Mouse (Mus musculus) adrenal gland, adult 8-10 months (tissue): ENCODE data around the gene Kdm4d. TPM values are rescaled to one million over a fixed set of nuclear protein-coding genes. Genes with fewer than 3 reads are reported as not detected.
"Not testable (repeated sequence)": the region's sequence is repeated elsewhere in the genome, so short reads cannot be mapped to it uniquely, and the experiment has no call there.

Source experiments
- DNase-seq: peaks from one replicate; pipeline ENCODE4 v3.0.0; 2022
- total RNA-seq, 4 experiments: library from RNA; stranded (reverse); gene quantifications; 2 replicates each; pipeline ENCODE4 v1.2.4; 2022

Kdm4d gene
- total RNA-seq, 4 experiments from 2014 or later = 0.35 to 0.45 (median 0.40) TPM

- DNase-seq = not testable (repeated sequence)
Measured at GRCm38 (mm10) chr9:14451120-14451519, 49.2 kb downstream of the Kdm4d start.

DNA sequence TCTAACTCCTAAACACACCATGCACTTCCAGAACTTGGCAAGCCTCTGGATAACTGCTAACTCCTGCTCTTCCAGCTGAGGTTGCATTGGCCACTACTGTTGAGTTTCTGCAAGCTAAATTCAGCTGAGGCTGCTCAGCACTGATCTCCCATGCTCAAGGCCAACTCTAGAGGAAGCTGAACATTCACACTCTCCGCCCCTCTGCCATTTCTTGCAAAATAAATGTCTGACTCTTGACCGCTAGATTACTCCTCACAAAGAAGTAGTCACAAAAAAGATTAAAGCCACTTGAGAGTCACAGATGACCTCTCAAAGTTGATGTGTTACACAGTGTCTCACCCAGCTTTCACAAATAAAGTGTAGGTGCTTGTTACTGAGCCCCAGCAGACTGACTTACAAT lies 53.2 kb downstream of the Kdm4d start:
- peak; percentile 31 for DNase-seq

- no peak for DNase-seq
Measured at GRCm38 (mm10) chr9:14440347-14440746, 59.9 kb downstream of the Kdm4d start.

- no peak for DNase-seq
Measured at GRCm38 (mm10) chr9:14433252-14433939, 66.9 kb downstream of the Kdm4d start.

Other genes starting within 250 kb of the Kdm4d start
- gene Sesn3, start 225.4 kb downstream of the Kdm4d start, total RNA-seq = 10 to 100 TPM; 90.4 to 92.4 (median 91.1) TPM
- 10 to 100 TPM; 13.3 to 20.5 (median 15.6) TPM for gene Endod1, start 119.0 kb downstream of the Kdm4d start, total RNA-seq
- 100 to 1,000 TPM; 111 to 117 (median 112) TPM for gene Cwc15, start 135 bp upstream of the Kdm4d start, total RNA-seq
- 10 to 100 TPM; 26.5 to 48.4 (median 40.6) TPM for gene Amotl1, start 144.6 kb upstream of the Kdm4d start, total RNA-seq
- under 1 TPM in 3 of 4 experiments, not detected in 1; 0.09 to 0.27 (median 0.15) TPM for gene Piwil4, start 240.3 kb upstream of the Kdm4d start, total RNA-seq